ENCODE assay signal across 8 mouse cellular contexts in genomic region chr11:61147300-61147683, GRCm38 (mm10). TPM values are rescaled to one million over a fixed set of nuclear protein-coding genes. Genes with fewer than 3 reads are reported as not detected.
DNase-seq lines count a peak whose midpoint lies in the region; ATAC-seq and TF ChIP-seq lines count a peak whose summit lies in the region.

No protein-coding gene starts in this region.

- H3K36me3 ChIP-seq in embryonic facial prominence, embryonic 11.5 days (replicated peaks; ENCODE audit: control insufficient read depth, insufficient read depth, low read depth, low read length) = no peaks in the 10 kb centered on the region
- peaks cover 15% of the 10 kb centered on the region for H3K36me3 ChIP-seq in hindbrain, embryonic 14.5 days (replicated peaks; ENCODE audit: control insufficient read depth, insufficient read depth)
- H3K36me3 ChIP-seq in lung, postnatal 0 days (ENCODE audit: insufficient read depth, low read length) = peaks cover 5% of the 10 kb centered on the region

- peak overlapping the region; percentile 33 for H3K4me3 ChIP-seq in embryonic facial prominence, embryonic 11.5 days (ENCODE audit: low read depth, low read length)
- peak overlapping the region; percentile 33 for H3K4me3 ChIP-seq in hindbrain, embryonic 14.5 days (replicated peaks; ENCODE audit: low read length)
- H3K4me3 ChIP-seq in lung, postnatal 0 days (ENCODE audit: low read depth, low read length) = peak overlapping the region; percentile 26

- no peak for ATAC-seq in embryonic facial prominence, embryonic 11.5 days (replicated peaks; ENCODE audit: insufficient number of reproducible peaks, low FRiP score, low TSS enrichment, low read depth)
- peak; percentile 73 for ATAC-seq in hindbrain, embryonic 14.5 days (ENCODE audit: low FRiP score)
- ATAC-seq in lung, postnatal 0 days = peak; percentile 82

- peak overlapping the region; percentile 79 for H3K4me2 ChIP-seq in embryonic facial prominence, embryonic 11.5 days (ENCODE audit: low read depth, low read length)
- H3K4me2 ChIP-seq in hindbrain, embryonic 14.5 days (replicated peaks) = peak overlapping the region; percentile 76
- H3K4me2 ChIP-seq in lung, postnatal 0 days (replicated peaks; ENCODE audit: low read depth, low read length) = peak overlapping the region; percentile 50

- no peak overlapping the region for H3K27ac ChIP-seq in embryonic facial prominence, embryonic 11.5 days (replicated peaks; ENCODE audit: low read depth, low read length)
- no peak overlapping the region for H3K27ac ChIP-seq in hindbrain, embryonic 14.5 days
- no peak overlapping the region for H3K27ac ChIP-seq in lung, postnatal 0 days (ENCODE audit: low read length)

- peak; percentile 7 for DNase-seq in gastrocnemius, adult 18-20 months (ENCODE audit: low spot score)
- no peak for DNase-seq in gastrocnemius, postnatal 4 days (ENCODE audit: low spot score in 2 of 2)
- peak; percentile 63 for DNase-seq in adrenal gland, adult 2 months
- peak; percentile 43 for DNase-seq in embryonic facial prominence, embryonic 11.5 days (ENCODE audit: low spot score)
- peak; percentile 32 for DNase-seq in hindbrain, embryonic 14.5 days (ENCODE audit: low spot score)
- peak; percentile 51 for DNase-seq in lung, postnatal 0 days (ENCODE audit: low spot score)
- DNase-seq in right cerebral cortex, postnatal 14 days = peak; percentile 58
- no peak for DNase-seq in urinary bladder, adult 2 months (ENCODE audit: low spot score)

- no peaks in the 10 kb centered on the region for H3K9me3 ChIP-seq in embryonic facial prominence, embryonic 11.5 days (replicated peaks; ENCODE audit: control insufficient read depth, low read length)
- no peaks in the 10 kb centered on the region for H3K9me3 ChIP-seq in hindbrain, embryonic 14.5 days (ENCODE audit: control insufficient read depth, low read length)
- no peaks in the 10 kb centered on the region for H3K9me3 ChIP-seq in lung, postnatal 0 days (ENCODE audit: low read length)

- peaks cover 6% of the 10 kb centered on the region; the same call in 1 of the 2 replicates for H3K27me3 ChIP-seq in embryonic facial prominence, embryonic 11.5 days (ENCODE audit: control insufficient read depth, insufficient read depth, low read length)
- H3K27me3 ChIP-seq in hindbrain, embryonic 14.5 days (ENCODE audit: control insufficient read depth, insufficient read depth, low read length) = peaks cover 7% of the 10 kb centered on the region; the same call in 1 of the 2 replicates
- no peaks in the 10 kb centered on the region; the same call in 1 of the 2 replicates for H3K27me3 ChIP-seq in lung, postnatal 0 days (replicated peaks; ENCODE audit: insufficient read depth, low read length)

- 3% methylated on average over 32 of the region's 32 CpGs for WGBS in embryonic facial prominence, embryonic 11.5 days
- 4% methylated on average over 32 of the region's 32 CpGs for WGBS in hindbrain, embryonic 14.5 days
- 9% methylated on average over 30 of the region's 32 CpGs for whole genome bisulfite sequencing in lung, postnatal 0 days

- H3K9ac ChIP-seq in embryonic facial prominence, embryonic 11.5 days (replicated peaks; ENCODE audit: low read length) = peak overlapping the region; percentile 52
- peak overlapping the region; percentile 53 for H3K9ac ChIP-seq in hindbrain, embryonic 14.5 days
- no peak overlapping the region for H3K9ac ChIP-seq in lung, postnatal 0 days (replicated peaks; ENCODE audit: low read depth)

- TF ChIP-seq EP300 in lung, postnatal 0 days (IDR thresholded peaks at IDR 0.05) = no peak

- no peaks in the 10 kb centered on the region; the same call in 1 of the 2 replicates for H3K4me1 ChIP-seq in embryonic facial prominence, embryonic 11.5 days (ENCODE audit: control insufficient read depth, insufficient read depth, low read length)
- H3K4me1 ChIP-seq in hindbrain, embryonic 14.5 days (replicated peaks; ENCODE audit: control insufficient read depth, insufficient read depth, low read length) = peaks cover 6% of the 10 kb centered on the region; the same call in 1 of the 2 replicates
- no peaks in the 10 kb centered on the region for H3K4me1 ChIP-seq in lung, postnatal 0 days (ENCODE audit: insufficient read depth, low read depth, low read length)

- TF ChIP-seq CTCF in lung, postnatal 0 days (IDR thresholded peaks at IDR 0.05) = peak; percentile 54

RNA-seq across cellular contexts. Expression of gene Tnfrsf13b, which starts 20.7 kb away (rescaled TPM):
- total RNA-seq in gastrocnemius, adult 18-20 months (2021) = under 1 TPM in 1 of 2 experiments, not detected in 1; 0.43 TPM
- total RNA-seq in gastrocnemius, postnatal 4 days (2021) = 1 to 10 TPM; 1.1 to 1.6 TPM
- under 1 TPM; 0.40 to 0.83 TPM for total RNA-seq in adrenal gland, adult 2 months (2021)
- polyA plus RNA-seq in adrenal gland, adult 2 months (2012; rRNA removed) = 3.5 and 4.5 TPM in 2 replicates
- polyA plus RNA-seq in embryonic facial prominence, embryonic 11.5 days (2014; fragmentation: Nextera tagmentation; extraction: Ambion mirVana) = 0.81 and 1.5 TPM in 2 replicates
- polyA plus RNA-seq in hindbrain, embryonic 14.5 days (2014; fragmentation: Nextera tagmentation; extraction: Ambion mirVana) = 0.96 and 1.1 TPM in 2 replicates
- polyA plus RNA-seq in lung, postnatal 0 days (2015; fragmentation: Nextera tagmentation; extraction: Ambion mirVana) = 8.5 and 10.8 TPM in 2 replicates
- 3.5 and 4.3 TPM in 2 replicates for polyA plus RNA-seq in urinary bladder, adult 2 months (2012; rRNA removed)

RNA-seq across cellular contexts. Expression of gene Usp22, which starts 27.6 kb away (rescaled TPM):
- 10 to 100 TPM; 12.9 to 15.6 TPM for total RNA-seq in gastrocnemius, adult 18-20 months (2021)
- total RNA-seq in gastrocnemius, postnatal 4 days (2021) = 10 to 100 TPM; 53.1 to 54.8 TPM
- total RNA-seq in adrenal gland, adult 2 months (2021) = 10 to 100 TPM; 62.5 to 62.6 TPM
- polyA plus RNA-seq in adrenal gland, adult 2 months (2012; rRNA removed) = 126 and 150 TPM in 2 replicates
- 222 and 229 TPM in 2 replicates for polyA plus RNA-seq in embryonic facial prominence, embryonic 11.5 days (2014; fragmentation: Nextera tagmentation; extraction: Ambion mirVana)
- 473 and 509 TPM in 2 replicates for polyA plus RNA-seq in hindbrain, embryonic 14.5 days (2014; fragmentation: Nextera tagmentation; extraction: Ambion mirVana)
- 38.4 and 39.9 TPM in 2 replicates for polyA plus RNA-seq in lung, postnatal 0 days (2015; fragmentation: Nextera tagmentation; extraction: Ambion mirVana)
- polyA plus RNA-seq in urinary bladder, adult 2 months (2012; rRNA removed) = 51.9 and 53.3 TPM in 2 replicates

Comparison
In these comparisons a context has a peak if more than half of its experiments do, and no peak if none do; other contexts are left out.
1. DNase-seq: peak in gastrocnemius, adult 18-20 months (single experiment), adrenal gland, adult 2 months (single experiment), embryonic facial prominence, embryonic 11.5 days (single experiment), hindbrain, embryonic 14.5 days (single experiment), lung, postnatal 0 days (single experiment) and right cerebral cortex, postnatal 14 days (single experiment); none in gastrocnemius, postnatal 4 days (0 of 2) and urinary bladder, adult 2 months (single experiment).
2. Peak in every context shown above with its lines, with median percentiles within 50 percentile points of each other: H3K4me2 ChIP-seq and H3K4me3 ChIP-seq.